Mouse (Mus musculus) ES-E14 (cell line): ENCODE data around the gene Scd3. TPM values are rescaled to one million over a fixed set of nuclear protein-coding genes. Genes with fewer than 3 reads are reported as not detected.

Source experiments
- DNase-seq: peaks from one replicate; pipeline ENCODE4 v3.0.0-alpha.2; 2013; ENCODE audit warnings: low read depth, low spot score
- H3K27ac ChIP-seq: 2 replicates; pipeline ENCODE4 v1.5.1; 2012; ENCODE audit warnings: low read depth, mild to moderate bottlenecking, low read length, moderate library complexity, mixed read lengths; ENCODE audit not compliant: poor library complexity, insufficient read depth, severe bottlenecking
- H3K36me3 ChIP-seq: 2 replicates; pipeline ENCODE4 v1.6.1; 2012; ENCODE audit warnings: mild to moderate bottlenecking, low read length, moderate library complexity, mixed read lengths; ENCODE audit not compliant: control insufficient read depth, poor library complexity, insufficient read depth, severe bottlenecking
- H3K4me1 ChIP-seq, 2 experiments: fragments of 150-350 bp in 1 of 2; sonication (generic) in 1 of 2; 2 replicates each; pipeline ENCODE4 v1.6.1; 2012; ENCODE audit warnings: low read length in 2 of 2, mild to moderate bottlenecking in 1 of 2, mixed read lengths in 1 of 2; ENCODE audit not compliant: control insufficient read depth in 2 of 2, insufficient read depth in 2 of 2, poor library complexity in 1 of 2
- H3K4me3 ChIP-seq, 2 experiments: fragments of 150-350 bp in 1 of 2; sonication (generic) in 1 of 2; 2 replicates each; pipeline ENCODE4 v1.5.1; 2012; ENCODE audit warnings: low read length in 2 of 2, low read depth in 1 of 2, mild to moderate bottlenecking in 1 of 2, mixed read lengths in 1 of 2; ENCODE audit not compliant: insufficient read depth in 1 of 2, poor library complexity in 1 of 2, severe bottlenecking in 1 of 2
- H3K9ac ChIP-seq: 2 replicates; pipeline ENCODE4 v1.6.1; 2012; ENCODE audit warnings: low read depth, mild to moderate bottlenecking, low read length, mixed read lengths; ENCODE audit not compliant: poor library complexity, insufficient read depth, severe bottlenecking
- H3K9me3 ChIP-seq: fragments of 150-350 bp; sonication (generic); 2 replicates; pipeline ENCODE4 v1.6.1; 2012; ENCODE audit warnings: low read depth, mild to moderate bottlenecking, low read length; ENCODE audit not compliant: control insufficient read depth, insufficient read depth
- CHD2 ChIP-seq: IDR thresholded peaks from 2 replicates; pipeline ENCODE4 v1.6.1; 2014; ENCODE audit warnings: mild to moderate bottlenecking, low read depth, low read length, inconsistent platforms
- HCFC1 ChIP-seq: IDR thresholded peaks from 2 replicates; pipeline ENCODE4 v1.6.1; 2012; ENCODE audit warnings: low read length, inconsistent platforms, borderline replicate concordance; ENCODE audit not compliant: insufficient read depth
- MAFK ChIP-seq: IDR thresholded peaks from 2 replicates; pipeline ENCODE4 v1.6.1; 2014; ENCODE audit warnings: mild to moderate bottlenecking, low read depth, low read length, inconsistent platforms; ENCODE audit not compliant: insufficient read depth
- ZC3H11A ChIP-seq: IDR thresholded peaks from 2 replicates; pipeline ENCODE4 v1.6.1; 2012; ENCODE audit warnings: low read depth, mild to moderate bottlenecking, inconsistent platforms, low read length, borderline replicate concordance
- ZNF384 ChIP-seq: IDR thresholded peaks from 2 replicates; pipeline ENCODE4 v1.6.1; 2012; ENCODE audit warnings: low read depth, low read length, inconsistent platforms
- in situ Hi-C, 2 experiments: fragments of 600-800 bp; cut with MboI; formaldehyde crosslinking; loops; one replicate each; pipeline ENCODE4 v1.15.1; 2025; ENCODE audit warnings: low sequenced_read_pairs in 2 of 2, inconsistent platforms in 1 of 2; ENCODE audit not compliant: unreplicated experiment in 2 of 2
- total RNA-seq: library from RNA; depleted of rRNA; stranded (reverse); fragments of 300-350 nt; gene quantifications from 2 replicates; pipeline ENCODE4 v1.2.3, GENCODE M21; 2012; rRNA removed

The Scd3 gene
- total RNA-seq, 1 experiment: 2.5 TPM

GRCm38 (mm10) chr19:44292941-44293768 is 90.1 kb downstream of the Scd3 start, which contains the start of gene Scd2:
Gene Scd2 (plus strand): TSS chr19:44293674.
- peak within 1 kb of the TSS; percentile 94 to 98 for H3K4me3 ChIP-seq
- peak within 1 kb of the TSS; percentile 89 for H3K27ac ChIP-seq
- peaks cover 0 to 22% of the 10 kb centered on the region in 2 experiments; a peak in 2 of 4 replicates for H3K4me1 ChIP-seq
- TF ChIP-seq ZNF384 (no peak), ZC3H11A (no peak), MAFK (no peak), HCFC1 (no peak), CHD2 (no peak)
- no peak for DNase-seq
- H3K9me3 ChIP-seq: no peaks in the 10 kb centered on the region
- in situ Hi-C loops: no loop called here
- H3K9ac ChIP-seq: peak within 1 kb of the TSS; percentile 90
- peaks cover 34% of the 10 kb centered on the region for H3K36me3 ChIP-seq

Other genes with a start within 250 kb of the Scd3 start
- 11.3 and 11.8 TPM in 2 replicates for gene Cpn1, start 216.7 kb upstream of the Scd3 start, total RNA-seq
- gene Cyp2c23, start 174.1 kb upstream of the Scd3 start, total RNA-seq: 0.31 and 0.74 TPM in 2 replicates
- 20.9 and 22.7 TPM in 2 replicates for gene Erlin1, start 133.5 kb upstream of the Scd3 start, total RNA-seq
- gene Chuk, start 95.8 kb upstream of the Scd3 start, total RNA-seq: 52.9 and 57.4 TPM in 2 replicates
- 17.9 and 18.6 TPM in 2 replicates for gene Cwf19l1, start 67.4 kb upstream of the Scd3 start, total RNA-seq
- 77.2 and 80.5 TPM in 2 replicates for gene Bloc1s2, start 56.8 kb upstream of the Scd3 start, total RNA-seq
- 0.90 and 2.4 TPM in 2 replicates for gene Pkd2l1, start 10.8 kb upstream of the Scd3 start, total RNA-seq
- 284 and 303 TPM in 2 replicates for gene Scd2, start 90.4 kb downstream of the Scd3 start, total RNA-seq
- gene Scd4, start 129.8 kb downstream of the Scd3 start, total RNA-seq: 0.13 TPM in 1 of 2 replicates, not detected in the other
- 37.2 and 45.8 TPM in 2 replicates for gene Scd1, start 204.6 kb downstream of the Scd3 start, total RNA-seq